Mouse (Mus musculus): ENCODE data around the gene Erbb3. TPM values are rescaled to one million over a fixed set of nuclear protein-coding genes. Genes with fewer than 3 reads are reported as not detected.

The Erbb3 gene
- total and polyA plus RNA-seq, 2 experiments from 2014 or later = 0.21 to 1.1 TPM

DNA sequence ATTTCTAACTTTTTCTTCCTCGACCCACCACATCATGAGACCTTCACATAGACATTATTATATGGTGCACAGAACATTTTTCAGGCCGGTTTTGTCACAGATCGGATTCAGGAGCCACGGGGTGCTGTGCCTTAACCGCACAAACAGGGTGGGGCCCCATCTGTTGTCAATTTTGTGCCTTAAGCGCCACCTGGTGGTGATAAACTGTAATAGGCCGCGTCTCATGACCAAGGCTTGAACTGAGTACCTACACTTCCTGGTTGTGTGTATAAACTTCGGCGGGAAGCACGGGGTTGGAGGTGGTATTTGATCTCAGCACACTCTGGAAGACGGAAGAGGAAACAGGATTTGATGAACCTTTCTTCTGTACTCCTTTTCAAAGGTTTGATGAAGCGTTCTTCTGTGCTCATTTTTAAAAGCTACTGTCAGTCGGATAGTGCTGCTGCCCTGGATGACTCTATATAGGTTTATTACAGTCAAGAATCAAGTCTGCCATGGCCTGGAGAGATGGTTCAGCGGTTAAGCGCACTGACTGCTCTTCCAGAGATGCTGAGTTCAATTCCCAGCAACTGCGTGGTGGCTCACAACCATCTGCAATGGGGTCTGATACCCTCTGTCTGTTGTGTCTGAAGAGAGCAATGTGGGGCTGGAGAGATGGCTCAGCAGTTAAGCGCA, 53.0 kb downstream of the Erbb3 start:
- no peak overlapping the region for H3K9ac ChIP-seq (replicated peaks; ENCODE audit: low read length, poor library complexity, severe bottlenecking)
- H3K9me3 ChIP-seq (ENCODE audit: low read length) = no peaks in the 10 kb centered on the region
- H3K4me1 ChIP-seq (ENCODE audit: insufficient read depth, low read length) = no peaks in the 10 kb centered on the region
- H3K4me3 ChIP-seq (ENCODE audit: low read depth, low read length) = 0 out of 2 replicates have a peak overlapping the region, but pooled peaks have one; percentile 5
- H3K27me3 ChIP-seq (ENCODE audit: insufficient read depth, low read length) = no peaks in the 10 kb centered on the region
- DNase-seq (ENCODE audit: low spot score) (peak; percentile 90), ATAC-seq (ENCODE audit: low FRiP score) (peak; percentile 63; the same call in 1 of the 2 replicates)
- H3K4me2 ChIP-seq (ENCODE audit: low read depth, low read length, poor library complexity, severe bottlenecking) = peak overlapping the region; percentile 31
- peak; percentile 93 for TF ChIP-seq CTCF (IDR thresholded peaks at IDR 0.05)
- no peaks in the 10 kb centered on the region for H3K36me3 ChIP-seq (ENCODE audit: insufficient read depth, low read length)
- no peak overlapping the region for H3K27ac ChIP-seq (ENCODE audit: low read depth, low read length)
- WGBS = 15% methylated on average over 18 of the region's 18 CpGs

GRCm38 (mm10) chr10:128535624-128536265, 53.7 kb downstream of the Erbb3 start:
- ATAC-seq (ENCODE audit: low FRiP score) (no peak; the same call in 1 of the 2 replicates), DNase-seq (ENCODE audit: low spot score) (no peak)
- no peaks in the 10 kb centered on the region for H3K4me1 ChIP-seq (ENCODE audit: insufficient read depth, low read length)
- TF ChIP-seq CTCF (IDR thresholded peaks at IDR 0.05) = no peak
- WGBS = 70% methylated on average over 4 of the region's 4 CpGs
- no peaks in the 10 kb centered on the region for H3K27me3 ChIP-seq (ENCODE audit: insufficient read depth, low read length)
- no peaks in the 10 kb centered on the region for H3K9me3 ChIP-seq (ENCODE audit: low read length)
- H3K36me3 ChIP-seq (ENCODE audit: insufficient read depth, low read length) = no peaks in the 10 kb centered on the region
- H3K27ac ChIP-seq (ENCODE audit: low read depth, low read length) = no peak overlapping the region
- peak overlapping the region; percentile 31 for H3K4me2 ChIP-seq (ENCODE audit: low read depth, low read length, poor library complexity, severe bottlenecking)
- H3K4me3 ChIP-seq (ENCODE audit: low read depth, low read length) = 0 out of 2 replicates have a peak overlapping the region, but pooled peaks have one; percentile 5
- no peak overlapping the region for H3K9ac ChIP-seq (replicated peaks; ENCODE audit: low read length, poor library complexity, severe bottlenecking)

DNA sequence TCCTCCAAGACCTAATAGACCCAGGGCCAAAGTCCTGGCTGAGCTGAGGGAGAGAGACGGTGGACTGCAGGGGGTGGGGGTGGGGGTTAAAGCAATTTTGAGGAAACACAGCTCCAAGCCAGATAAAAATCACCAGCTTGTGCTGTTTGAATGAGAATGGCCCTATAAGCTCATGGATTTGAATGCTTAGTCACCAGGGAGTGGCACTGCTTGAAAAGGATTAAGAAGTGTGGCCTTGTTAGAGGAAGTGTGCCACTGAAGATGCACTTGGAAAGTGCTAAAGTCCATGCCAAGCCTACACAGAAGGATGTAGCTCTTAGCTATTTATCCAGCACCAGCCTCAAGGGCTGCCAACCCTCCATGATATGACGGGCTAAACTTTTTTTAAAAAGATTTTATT, 54.2 kb downstream of the Erbb3 start:
- H3K4me3 ChIP-seq (ENCODE audit: low read depth, low read length) = no peak overlapping the region
- no peaks in the 10 kb centered on the region for H3K4me1 ChIP-seq (ENCODE audit: insufficient read depth, low read length)
- ATAC-seq (ENCODE audit: low FRiP score) (no peak), DNase-seq (ENCODE audit: low spot score) (no peak)
- H3K4me2 ChIP-seq (ENCODE audit: low read depth, low read length, poor library complexity, severe bottlenecking) = no peak overlapping the region
- no peaks in the 10 kb centered on the region for H3K27me3 ChIP-seq (ENCODE audit: insufficient read depth, low read length)
- H3K27ac ChIP-seq (ENCODE audit: low read depth, low read length) = no peak overlapping the region
- H3K36me3 ChIP-seq (ENCODE audit: insufficient read depth, low read length) = no peaks in the 10 kb centered on the region
- TF ChIP-seq CTCF (IDR thresholded peaks at IDR 0.05) = no peak
- no peaks in the 10 kb centered on the region for H3K9me3 ChIP-seq (ENCODE audit: low read length)
- no peak overlapping the region for H3K9ac ChIP-seq (replicated peaks; ENCODE audit: low read length, poor library complexity, severe bottlenecking)
- WGBS = 73% methylated on average over 2 of the region's 2 CpGs

DNA sequence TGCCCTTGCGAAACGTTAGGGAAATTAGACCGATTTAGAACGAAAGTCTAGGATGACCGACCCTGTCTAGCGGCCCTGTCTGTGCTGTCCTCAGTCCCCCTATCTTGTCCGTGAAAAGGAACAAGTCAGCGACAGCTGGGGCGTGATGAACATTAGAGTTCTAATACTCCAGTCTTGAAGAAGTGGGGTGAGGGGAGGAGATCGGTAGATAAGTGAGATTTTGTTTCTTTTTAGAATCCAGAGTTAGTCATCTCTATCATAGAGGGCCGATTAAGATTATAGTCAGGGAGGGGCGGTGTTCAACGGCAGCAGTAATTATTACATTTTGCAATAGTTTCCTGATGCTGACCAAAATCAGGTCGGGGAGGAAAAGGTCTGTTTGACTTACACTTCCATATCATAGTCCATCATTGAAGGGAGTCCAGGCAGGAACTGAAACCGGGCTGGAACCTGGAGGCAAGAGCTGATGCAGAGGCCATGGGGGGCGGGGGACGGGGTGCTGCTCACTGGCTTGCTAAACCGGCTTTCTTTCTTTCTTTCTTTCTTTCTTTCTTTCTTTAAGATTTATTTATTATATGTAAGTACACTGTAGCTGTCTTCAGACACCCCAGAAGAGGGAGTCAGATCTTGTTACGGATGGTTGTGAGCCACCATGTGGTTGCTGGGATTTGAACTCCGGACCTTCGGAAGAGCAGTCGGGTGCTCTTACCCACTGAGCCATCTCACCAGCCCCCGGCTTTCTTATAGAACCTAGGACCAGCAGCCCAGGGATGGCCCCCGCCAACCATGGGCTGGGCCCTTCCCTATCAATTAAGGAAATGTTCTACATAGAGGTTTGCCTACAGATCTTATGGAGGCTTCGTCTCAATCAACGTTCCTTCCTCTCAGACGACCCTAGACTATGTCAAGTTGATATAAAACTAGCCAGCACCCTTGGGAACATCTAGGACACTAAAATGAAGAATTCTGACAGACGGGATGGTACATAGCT, 62.8 kb downstream of the Erbb3 start:
- H3K9ac ChIP-seq (replicated peaks; ENCODE audit: low read length, poor library complexity, severe bottlenecking) = peak overlapping the region; percentile 65
- DNase-seq (ENCODE audit: low spot score) (no peak), ATAC-seq (ENCODE audit: low FRiP score) (no peak)
- peak overlapping the region; percentile 71 for H3K4me3 ChIP-seq (ENCODE audit: low read depth, low read length)
- no peak for TF ChIP-seq CTCF (IDR thresholded peaks at IDR 0.05)
- no peaks in the 10 kb centered on the region for H3K9me3 ChIP-seq (ENCODE audit: low read length)
- WGBS = 30% methylated on average over 28 of the region's 28 CpGs
- peaks cover 3% of the 10 kb centered on the region; the same call in 1 of the 2 replicates for H3K27me3 ChIP-seq (ENCODE audit: insufficient read depth, low read length)
- H3K4me1 ChIP-seq (ENCODE audit: insufficient read depth, low read length) = no peaks in the 10 kb centered on the region; the same call in 1 of the 2 replicates
- no peaks in the 10 kb centered on the region for H3K36me3 ChIP-seq (ENCODE audit: insufficient read depth, low read length)
- no peak overlapping the region for H3K27ac ChIP-seq (ENCODE audit: low read depth, low read length)
- peak overlapping the region; percentile 100 for H3K4me2 ChIP-seq (ENCODE audit: low read depth, low read length, poor library complexity, severe bottlenecking)

DNA sequence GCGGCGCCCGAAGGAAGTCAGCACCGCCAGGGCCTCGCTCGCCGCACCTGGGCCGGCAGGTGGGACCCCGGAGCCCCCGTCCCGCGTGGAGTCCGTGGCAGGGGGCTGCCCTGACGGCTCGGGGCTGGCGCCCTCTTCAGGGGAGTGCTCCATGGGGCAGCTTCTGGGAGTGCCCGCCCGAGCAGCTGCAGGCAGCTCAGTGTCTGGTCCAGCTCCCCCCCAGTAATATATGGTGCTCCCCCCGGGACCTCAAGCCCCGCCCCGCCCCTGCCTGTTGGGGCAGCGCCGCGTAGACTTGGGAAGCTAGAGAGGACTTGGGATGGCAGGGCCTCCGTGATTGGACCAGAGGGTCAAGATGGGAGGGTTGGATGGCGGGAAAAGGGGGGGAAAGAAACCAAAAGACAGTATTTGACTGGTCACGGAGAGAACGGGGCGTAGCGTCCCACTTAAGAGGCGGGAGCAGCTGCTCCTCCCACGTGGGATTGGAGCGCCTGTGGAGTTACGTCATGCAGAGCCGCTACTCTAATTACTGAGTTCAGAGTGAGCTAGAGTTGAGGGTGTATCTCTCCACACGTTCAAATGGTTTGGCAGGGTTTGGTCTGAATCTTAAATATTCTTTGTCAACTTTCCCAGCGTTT, 63.7 kb downstream of the Erbb3 start, which contains the start of gene Esyt1:
Gene Esyt1, minus strand, starts transcription at position 201 of the 638 bp plus-strand sequence.
- peak; percentile 54 for TF ChIP-seq CTCF (IDR thresholded peaks at IDR 0.05)
- Histone ChIP-seq H3K4me2 (ENCODE audit: low read depth, low read length, poor library complexity, severe bottlenecking) (peak within 1 kb of the TSS; percentile 100), H3K27ac (ENCODE audit: low read depth, low read length) (peak within 1 kb of the TSS; percentile 38; the same call in 1 of the 2 replicates), H3K9ac (replicated peaks; ENCODE audit: low read length, poor library complexity, severe bottlenecking) (peak within 1 kb of the TSS; percentile 65), H3K4me1 (ENCODE audit: insufficient read depth, low read length) (no peaks in the 10 kb centered on the region; the same call in 1 of the 2 replicates), H3K9me3 (ENCODE audit: low read length) (no peaks in the 10 kb centered on the region), H3K36me3 (ENCODE audit: insufficient read depth, low read length) (no peaks in the 10 kb centered on the region), H3K27me3 (ENCODE audit: insufficient read depth, low read length) (peaks cover 3% of the 10 kb centered on the region; the same call in 1 of the 2 replicates), H3K4me3 (ENCODE audit: low read depth, low read length) (peak within 1 kb of the TSS; percentile 71)
- under 1% methylated on average over 37 of the region's 37 CpGs for WGBS
- DNase-seq (ENCODE audit: low spot score) (peak; percentile 97), ATAC-seq (ENCODE audit: low FRiP score) (peak; percentile 92)

Measured in midbrain, postnatal 0 days (tissue).